Mouse (Mus musculus): ENCODE data around the gene Ss18l1. TPM values are rescaled to one million over a fixed set of nuclear protein-coding genes. Genes with fewer than 3 reads are reported as not detected.
A peak's percentile ranks its signal among the peaks of the same experiment; 100 is the strongest.

Gene Ss18l1
- polyA plus RNA-seq (2016; fragmentation: Nextera tagmentation; extraction: Ambion mirVana) = 1.3 and 1.6 TPM in 2 replicates

DNA sequence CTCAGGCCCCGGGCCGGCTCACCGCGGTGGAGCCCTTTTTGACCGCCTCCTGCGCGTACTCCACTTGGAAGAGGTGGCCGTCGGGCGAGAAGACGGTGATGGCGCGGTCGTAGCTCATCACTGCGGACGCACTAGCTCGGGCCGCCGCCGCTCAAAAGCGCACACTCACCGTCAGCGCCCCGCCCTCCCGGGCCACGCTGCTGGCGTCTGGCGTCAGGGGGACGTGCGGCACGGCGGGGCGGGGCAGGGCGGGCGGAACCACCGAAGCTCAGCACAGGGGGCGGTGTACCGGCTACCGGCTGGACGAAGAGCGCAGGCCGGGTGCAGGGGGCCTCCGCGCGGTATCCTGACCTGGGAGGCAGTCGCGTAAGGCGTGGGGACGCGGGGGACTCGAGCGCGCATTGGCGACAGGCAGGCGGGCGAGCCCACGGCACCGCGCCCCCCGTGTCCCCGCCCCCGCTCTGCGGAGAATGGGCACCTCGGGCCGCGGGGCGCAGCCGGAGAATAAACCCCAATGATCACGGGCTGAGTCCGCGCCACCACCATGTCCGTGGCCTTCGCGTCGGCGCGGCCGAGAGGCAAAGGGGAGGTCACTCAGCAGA lies at the start of gene Ss18l1, which contains the start of gene Psma7:
Ss18l1 (plus strand) TSS at position 254 of the 602 bp plus-strand sequence.
Psma7 (minus strand) TSS at position 178 of the 602 bp plus-strand sequence.
- ATAC-seq = peak; percentile 96
- Histone ChIP-seq H3K4me1 (peaks cover 38% of the 10 kb centered on the region), H3K9me3 (replicated peaks) (no peaks in the 10 kb centered on the region), H3K27ac (peak within 1 kb of the TSS; percentile 92), H3K4me2 (peak within 1 kb of the TSS; percentile 97), H3K27me3 (replicated peaks) (peaks cover 17% of the 10 kb centered on the region; the same call in 1 of the 2 replicates), H3K9ac (peak within 1 kb of the TSS; percentile 90), H3K4me3 (peak within 1 kb of the TSS; percentile 96), H3K36me3 (peaks cover 25% of the 10 kb centered on the region)
- WGBS (ENCODE audit: insufficient replicate concordance) = under 1% methylated on average over 74 of the region's 78 CpGs

DNA sequence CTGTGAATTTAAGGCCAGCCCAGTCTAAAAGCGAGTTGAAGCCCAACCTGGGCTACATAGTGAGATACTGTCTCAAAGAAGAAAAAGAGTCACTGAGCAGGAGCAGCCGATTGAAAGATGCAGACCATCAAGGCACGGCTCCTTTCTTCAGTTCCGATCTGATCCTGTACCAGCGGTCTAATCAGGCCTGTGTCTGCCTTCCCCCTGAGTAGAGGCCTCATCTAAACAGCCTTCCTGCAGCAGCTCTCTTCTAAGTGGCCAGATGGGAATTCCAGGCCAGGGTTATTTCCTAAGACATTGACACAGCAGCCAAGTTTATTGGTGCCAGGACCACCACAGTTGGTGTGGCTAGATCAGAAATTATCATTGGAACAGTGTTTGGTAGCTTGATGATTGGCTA lies 49.2 kb upstream of the Ss18l1 start:
- Histone ChIP-seq H3K9ac (no peak overlapping the region), H3K27ac (no peak overlapping the region), H3K9me3 (replicated peaks) (no peaks in the 10 kb centered on the region), H3K4me2 (no peak overlapping the region), H3K36me3 (no peaks in the 10 kb centered on the region), H3K4me3 (no peak overlapping the region), H3K4me1 (no peaks in the 10 kb centered on the region), H3K27me3 (replicated peaks) (no peaks in the 10 kb centered on the region; the same call in 1 of the 2 replicates)
- 71% methylated on average over 5 of the region's 5 CpGs for WGBS (ENCODE audit: insufficient replicate concordance)
- no peak for ATAC-seq

DNA sequence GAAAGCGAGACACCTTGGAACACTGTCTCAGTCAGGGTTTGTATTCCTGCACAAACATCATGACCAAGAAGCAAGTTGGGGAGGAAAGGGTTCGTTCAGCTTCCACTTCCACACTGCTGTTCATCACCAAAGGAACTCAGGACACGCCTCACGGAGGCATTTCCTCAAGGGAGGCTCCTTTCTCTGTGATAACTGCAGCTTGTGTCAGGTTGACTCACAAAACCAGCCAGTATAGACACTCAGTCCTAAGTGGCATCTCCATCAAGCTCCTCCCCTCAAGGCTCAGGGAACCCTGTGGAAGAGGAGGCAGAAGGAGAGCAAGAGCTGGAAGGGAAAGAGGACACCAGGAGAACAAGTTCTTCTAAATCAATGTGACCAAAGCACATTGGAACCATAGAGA lies 43.9 kb upstream of the Ss18l1 start:
- H3K9ac ChIP-seq = no peak overlapping the region
- no peaks in the 10 kb centered on the region for H3K4me1 ChIP-seq
- ATAC-seq = no peak
- WGBS (ENCODE audit: insufficient replicate concordance) = 51% methylated on average over 4 of the region's 4 CpGs
- no peaks in the 10 kb centered on the region for H3K9me3 ChIP-seq (replicated peaks)
- no peaks in the 10 kb centered on the region for H3K36me3 ChIP-seq
- H3K4me3 ChIP-seq = no peak overlapping the region
- H3K4me2 ChIP-seq = no peak overlapping the region
- no peak overlapping the region for H3K27ac ChIP-seq
- 0 out of 2 replicates have a peak, but pooled peaks cover 3% of the 10 kb centered on the region for H3K27me3 ChIP-seq (replicated peaks)

DNA sequence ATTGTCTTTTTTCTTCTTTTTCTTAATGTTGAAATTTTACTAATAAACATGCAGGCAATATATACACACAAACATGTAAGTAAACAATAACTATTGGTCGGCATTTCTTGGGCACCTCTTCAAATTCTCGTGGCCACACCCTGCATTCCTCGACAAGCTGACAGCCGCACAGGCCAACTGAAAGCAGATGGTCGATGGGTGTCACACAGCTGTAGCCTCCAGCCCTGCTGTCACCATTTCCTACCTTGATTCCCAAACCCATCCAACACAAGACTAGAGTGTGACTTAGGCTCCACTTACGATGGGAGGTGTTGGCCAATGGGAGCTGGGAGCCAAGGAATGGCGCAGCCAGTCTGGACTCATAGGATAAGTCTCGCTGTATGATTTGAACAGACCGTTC lies 40.7 kb upstream of the Ss18l1 start:
- Histone ChIP-seq H3K9ac (no peak overlapping the region), H3K27me3 (replicated peaks) (peaks cover 19% of the 10 kb centered on the region), H3K4me1 (no peaks in the 10 kb centered on the region), H3K4me3 (no peak overlapping the region), H3K4me2 (no peak overlapping the region), H3K36me3 (no peaks in the 10 kb centered on the region), H3K27ac (no peak overlapping the region), H3K9me3 (replicated peaks) (no peaks in the 10 kb centered on the region)
- no peak for ATAC-seq
- WGBS (ENCODE audit: insufficient replicate concordance) = 63% methylated on average over 9 of the region's 9 CpGs

DNA sequence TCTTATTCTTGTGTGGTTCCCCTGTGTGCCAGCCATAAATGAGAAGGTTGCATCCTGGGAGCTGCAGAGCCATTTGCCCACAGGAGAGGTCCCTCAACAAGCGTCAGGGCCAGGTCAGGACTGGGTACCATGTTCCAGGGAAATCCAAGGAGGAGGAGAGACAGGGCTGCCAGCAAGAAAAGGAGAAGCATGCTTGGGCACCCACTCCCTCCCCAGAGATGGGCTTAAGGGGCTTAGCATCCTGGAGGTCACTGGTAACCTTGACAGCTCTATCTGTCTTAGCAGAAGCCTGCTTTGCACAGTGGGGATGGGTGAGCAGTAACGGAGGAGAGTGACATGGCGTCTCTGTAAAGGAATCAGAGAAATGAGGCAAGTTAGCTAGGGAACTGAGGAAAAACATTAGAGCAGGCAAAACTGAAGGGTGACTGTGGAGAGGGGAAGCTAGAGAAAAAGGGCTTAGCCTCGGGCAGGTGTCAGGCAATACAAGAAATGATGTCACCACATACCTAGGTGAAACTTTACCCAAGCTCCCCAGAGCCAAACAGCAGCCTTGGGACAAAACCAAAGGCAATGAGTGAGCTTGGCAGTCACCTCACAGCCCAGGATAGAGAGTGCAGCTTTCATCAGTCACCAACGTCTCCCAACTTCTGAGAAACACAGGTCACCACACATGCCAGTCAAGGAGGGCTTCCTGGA lies 36.5 kb upstream of the Ss18l1 start:
- ATAC-seq = no peak

DNA sequence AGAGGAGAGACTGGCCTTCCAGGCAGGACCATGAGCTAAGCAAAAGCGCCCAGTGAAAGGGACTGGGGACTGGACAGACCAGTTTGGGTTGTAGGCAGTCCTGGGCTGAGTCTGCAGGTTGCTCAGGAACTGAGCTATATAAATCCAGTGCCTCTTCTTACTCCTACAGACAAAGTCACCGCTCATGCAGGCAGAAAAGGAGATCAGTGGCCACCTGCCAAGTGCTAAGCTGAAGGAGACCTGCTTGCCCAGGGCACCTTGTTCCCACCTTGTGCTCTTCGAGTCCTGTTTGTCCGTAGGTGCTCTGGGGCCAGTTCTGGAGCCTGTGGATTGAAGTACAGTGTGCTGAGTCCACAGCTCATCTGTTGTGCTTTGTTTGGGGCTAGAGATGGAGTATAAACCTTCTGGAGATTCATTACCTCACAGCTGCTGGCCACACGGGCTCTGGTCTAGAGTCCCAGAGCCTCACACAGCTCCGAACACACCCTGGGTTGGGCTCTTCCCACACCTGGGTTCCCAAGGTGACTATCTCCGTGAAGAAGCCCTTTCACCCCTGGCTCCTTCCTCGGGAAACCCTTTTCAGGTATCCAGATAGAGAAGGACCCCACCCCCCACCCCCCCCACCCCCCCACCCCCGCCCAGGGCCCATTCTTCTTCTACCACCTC lies 35.8 kb upstream of the Ss18l1 start:
- 35% methylated on average over 9 of the region's 9 CpGs for WGBS (ENCODE audit: insufficient replicate concordance)
- no peak overlapping the region for H3K4me3 ChIP-seq
- H3K27me3 ChIP-seq (replicated peaks) = peaks cover 28% of the 10 kb centered on the region
- H3K9me3 ChIP-seq (replicated peaks) = no peaks in the 10 kb centered on the region
- H3K36me3 ChIP-seq = no peaks in the 10 kb centered on the region
- no peak for ATAC-seq
- no peak overlapping the region for H3K27ac ChIP-seq
- H3K4me2 ChIP-seq = no peak overlapping the region
- no peak overlapping the region for H3K9ac ChIP-seq
- no peaks in the 10 kb centered on the region for H3K4me1 ChIP-seq

More for the DNA sequence above, 36.5 kb upstream of the Ss18l1 start:
- Histone ChIP-seq H3K36me3 (no peaks in the 10 kb centered on the region), H3K4me3 (no peak overlapping the region), H3K27ac (no peak overlapping the region), H3K27me3 (replicated peaks) (peaks cover 28% of the 10 kb centered on the region), H3K9ac (no peak overlapping the region), H3K4me2 (no peak overlapping the region), H3K9me3 (replicated peaks) (no peaks in the 10 kb centered on the region), H3K4me1 (no peaks in the 10 kb centered on the region)
- WGBS (ENCODE audit: insufficient replicate concordance) = 33% methylated on average over 5 of the region's 5 CpGs

DNA sequence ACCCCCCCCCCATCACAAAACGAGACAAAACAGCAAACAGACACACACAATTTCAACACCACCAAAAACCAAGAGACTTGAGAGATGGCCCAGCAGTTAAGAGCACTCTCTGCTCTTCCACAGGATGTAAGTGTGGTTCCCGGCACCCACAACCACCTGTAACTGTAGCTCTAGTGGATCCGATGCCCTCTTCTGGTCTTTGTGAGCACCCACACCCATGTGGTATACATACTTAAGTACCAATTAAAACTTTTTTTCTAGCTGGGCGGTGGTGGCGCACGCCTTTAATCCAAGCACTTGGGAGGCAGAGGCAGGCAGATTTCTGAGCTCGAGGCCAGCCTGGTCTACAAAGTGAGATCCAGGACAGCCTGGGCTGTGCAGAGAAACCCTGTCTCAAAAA lies 31.6 kb upstream of the Ss18l1 start:
- Histone ChIP-seq H3K27ac (no peak overlapping the region), H3K36me3 (no peaks in the 10 kb centered on the region), H3K4me2 (no peak overlapping the region), H3K4me3 (no peak overlapping the region), H3K9ac (no peak overlapping the region), H3K9me3 (replicated peaks) (no peaks in the 10 kb centered on the region), H3K27me3 (replicated peaks) (peaks cover 27% of the 10 kb centered on the region), H3K4me1 (no peaks in the 10 kb centered on the region)
- 72% methylated on average over 7 of the region's 7 CpGs for WGBS (ENCODE audit: insufficient replicate concordance)
- ATAC-seq = no peak

DNA sequence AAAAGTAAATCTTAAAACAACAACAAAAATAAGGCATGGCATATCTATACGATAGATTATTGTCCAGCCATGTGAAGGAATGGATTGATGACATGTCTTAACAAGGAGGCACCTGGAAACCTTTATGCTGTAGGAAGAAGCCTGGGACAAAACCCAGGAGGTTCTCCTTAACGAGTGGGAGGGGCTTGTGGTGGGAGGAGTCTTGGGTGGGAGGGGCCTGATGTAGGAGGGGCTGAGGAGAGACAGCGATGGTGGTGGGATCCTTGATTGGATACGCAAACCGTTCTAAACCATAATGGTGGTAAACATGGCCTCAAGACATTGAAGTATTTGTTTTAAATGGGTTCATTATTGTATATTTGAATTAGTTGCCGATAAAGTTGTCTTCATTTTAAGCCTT lies 30.9 kb upstream of the Ss18l1 start:
- WGBS (ENCODE audit: insufficient replicate concordance) = 73% methylated on average over 6 of the region's 6 CpGs
- Histone ChIP-seq H3K4me2 (no peak overlapping the region), H3K9ac (no peak overlapping the region), H3K9me3 (replicated peaks) (no peaks in the 10 kb centered on the region), H3K27ac (no peak overlapping the region), H3K36me3 (no peaks in the 10 kb centered on the region), H3K27me3 (replicated peaks) (peaks cover 23% of the 10 kb centered on the region), H3K4me3 (no peak overlapping the region), H3K4me1 (no peaks in the 10 kb centered on the region)
- ATAC-seq = no peak

DNA sequence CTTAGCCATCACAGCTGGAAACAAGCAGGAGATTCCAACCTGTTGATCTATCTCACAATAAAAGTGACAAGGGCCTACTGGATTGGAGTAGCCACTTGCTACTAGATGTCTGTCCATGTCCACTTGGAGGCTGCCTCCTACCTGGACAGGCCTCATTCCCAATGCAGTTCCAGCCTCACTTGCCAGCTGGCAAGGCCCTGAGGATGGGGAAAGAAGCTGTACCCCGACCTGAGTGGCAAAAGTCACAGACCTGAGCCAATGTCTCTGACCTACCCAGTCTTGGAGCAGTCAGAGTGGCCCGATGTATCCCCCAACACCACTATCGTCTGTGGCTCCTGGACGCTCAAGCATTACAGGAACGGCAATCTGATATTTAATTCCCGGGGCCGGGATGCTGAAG lies 28.6 kb upstream of the Ss18l1 start:
- Histone ChIP-seq H3K27me3 (replicated peaks) (peaks cover 15% of the 10 kb centered on the region; the same call in 1 of the 2 replicates), H3K27ac (no peak overlapping the region), H3K9me3 (replicated peaks) (no peaks in the 10 kb centered on the region), H3K4me2 (no peak overlapping the region), H3K36me3 (no peaks in the 10 kb centered on the region), H3K4me3 (no peak overlapping the region), H3K9ac (no peak overlapping the region), H3K4me1 (no peaks in the 10 kb centered on the region)
- WGBS (ENCODE audit: insufficient replicate concordance) = 75% methylated on average over 7 of the region's 7 CpGs
- no peak for ATAC-seq

DNA sequence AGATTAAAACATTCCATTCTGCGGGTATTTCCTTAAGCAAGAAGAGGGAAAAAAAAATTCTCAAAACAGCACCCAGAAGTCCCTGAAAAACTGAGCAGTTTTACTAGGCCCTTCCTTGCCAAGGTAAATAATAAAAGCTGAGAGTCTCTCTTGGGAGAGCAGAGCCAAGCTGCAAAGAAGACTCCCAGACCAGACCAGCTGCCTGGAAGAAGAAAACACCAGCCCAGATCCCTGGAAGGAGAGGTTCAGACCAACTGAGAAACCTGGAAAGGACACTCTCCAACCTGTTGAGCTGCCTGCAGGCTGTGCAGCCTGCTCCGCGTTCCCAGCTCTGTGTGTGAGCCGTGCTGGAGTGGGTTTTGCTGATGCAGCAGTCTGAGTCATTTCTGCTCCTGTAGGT lies 24.7 kb upstream of the Ss18l1 start:
- Histone ChIP-seq H3K9me3 (replicated peaks) (no peaks in the 10 kb centered on the region), H3K4me1 (no peaks in the 10 kb centered on the region), H3K4me3 (no peak overlapping the region), H3K27ac (no peak overlapping the region), H3K36me3 (no peaks in the 10 kb centered on the region), H3K27me3 (replicated peaks) (peaks cover 49% of the 10 kb centered on the region), H3K4me2 (no peak overlapping the region), H3K9ac (no peak overlapping the region)
- ATAC-seq = no peak
- 60% methylated on average over 4 of the region's 4 CpGs for WGBS (ENCODE audit: insufficient replicate concordance)

DNA sequence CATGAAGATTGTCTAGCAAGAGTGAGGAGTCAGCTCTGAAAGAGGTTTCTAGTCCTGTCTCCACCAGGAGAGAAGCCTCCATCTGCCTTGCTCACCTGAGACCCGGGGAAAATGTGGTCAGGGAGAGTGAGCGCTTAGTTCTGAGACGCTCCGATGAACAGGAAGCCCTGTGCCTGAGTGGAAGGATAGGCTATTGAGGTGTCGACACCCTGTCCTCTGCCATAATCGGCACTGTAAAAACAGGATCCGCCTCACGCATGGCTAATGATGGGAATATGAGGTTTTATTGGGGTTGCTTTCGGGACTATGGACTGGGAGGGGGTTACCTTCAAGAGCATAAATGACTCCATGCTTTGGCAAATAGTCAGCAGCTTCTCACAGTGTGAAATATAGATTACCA lies 23.7 kb upstream of the Ss18l1 start:
- ATAC-seq = no peak
- Histone ChIP-seq H3K4me1 (peaks cover 3% of the 10 kb centered on the region), H3K27me3 (replicated peaks) (peaks cover 57% of the 10 kb centered on the region), H3K9me3 (replicated peaks) (no peaks in the 10 kb centered on the region), H3K27ac (no peak overlapping the region), H3K9ac (no peak overlapping the region), H3K36me3 (no peaks in the 10 kb centered on the region), H3K4me3 (no peak overlapping the region), H3K4me2 (no peak overlapping the region)
- 73% methylated on average over 9 of the region's 9 CpGs for WGBS (ENCODE audit: insufficient replicate concordance)

DNA sequence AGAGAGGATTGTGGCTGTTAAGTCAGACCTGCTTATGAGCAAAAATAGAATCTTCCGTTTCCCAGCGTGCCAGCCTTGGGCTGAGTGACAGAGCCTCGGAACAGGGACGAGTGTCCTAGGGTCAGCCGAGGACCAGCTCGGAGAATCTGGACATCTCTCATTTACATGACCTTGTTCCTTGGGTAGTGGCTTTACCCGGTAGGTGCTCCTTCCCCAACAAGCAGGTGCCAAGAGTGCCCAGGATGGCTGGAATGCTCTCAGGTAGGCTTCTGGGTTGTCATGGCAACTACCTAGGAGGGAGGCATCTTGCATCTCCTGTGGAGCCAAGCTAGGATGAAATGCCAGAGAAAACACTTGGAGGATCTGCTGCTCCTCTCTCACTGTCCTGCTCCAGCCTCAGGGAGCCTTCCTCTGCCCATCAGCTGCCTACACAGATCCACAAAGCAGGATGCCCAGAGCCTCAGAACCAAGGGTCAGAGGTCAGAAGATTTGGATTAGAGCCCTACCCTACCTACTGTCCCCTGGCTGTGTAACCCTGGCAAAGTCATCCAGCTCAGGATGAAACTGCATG lies 22.1 kb upstream of the Ss18l1 start:
- Histone ChIP-seq H3K36me3 (no peaks in the 10 kb centered on the region), H3K9ac (no peak overlapping the region), H3K4me1 (peaks cover 11% of the 10 kb centered on the region), H3K4me2 (no peak overlapping the region), H3K27ac (no peak overlapping the region), H3K27me3 (replicated peaks) (peaks cover 53% of the 10 kb centered on the region), H3K4me3 (no peak overlapping the region), H3K9me3 (replicated peaks) (no peaks in the 10 kb centered on the region)
- WGBS (ENCODE audit: insufficient replicate concordance) = 64% methylated on average over 7 of the region's 7 CpGs
- ATAC-seq = no peak

All from liver, embryonic 12.5 days (tissue).